Mouse (Mus musculus) adrenal gland, adult (tissue): ENCODE measurements at regions not wholly inside any gene's neighbourhood (a gene's known extent, or its start where the extent isn't known, plus 50 kb on each side); places are given as distances from the start of the nearest gene placed in this dataset.
"Not testable (repeated sequence)": the region's sequence is repeated elsewhere in the genome, so short reads cannot be mapped to it uniquely, and the experiment has no call there.

Experiments used
- DNase-seq, 2 experiments: peaks; one replicate each; pipeline ENCODE4 v3.0.0; 2022 to 2023; ENCODE audit warnings: low spot score in 1 of 2; ENCODE audit not compliant: inconsistent age in 2 of 2

DNA sequence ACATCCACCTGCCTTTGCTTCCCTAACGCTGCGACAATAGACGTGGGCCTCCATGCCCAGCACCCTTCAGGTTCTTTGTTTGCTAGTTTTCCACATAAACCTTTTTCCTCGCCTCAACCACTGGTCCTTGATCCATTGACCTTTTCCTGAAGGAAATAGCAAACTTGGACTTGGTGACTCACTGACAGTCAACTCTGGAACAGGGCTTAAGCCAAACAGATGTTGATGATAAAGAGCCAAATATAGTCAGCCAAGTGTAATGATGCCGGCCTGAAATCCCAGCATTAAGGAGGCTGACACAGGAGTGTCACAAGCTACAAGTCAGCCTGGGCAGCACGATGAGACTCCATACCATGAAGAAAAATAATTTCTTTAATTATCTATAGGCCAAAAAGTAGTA, 62.9 kb upstream of the Thoc2 start:
- DNase-seq = peak in 1 of 2 experiments; percentile 68

- no peak for DNase-seq
Measured at GRCm38 (mm10) chrX:41995750-41996149, 63.7 kb upstream of the Xiap start.

- not testable (repeated sequence) for DNase-seq
Measured at GRCm38 (mm10) chrX:42000622-42001171, 58.8 kb upstream of the Xiap start.

DNA sequence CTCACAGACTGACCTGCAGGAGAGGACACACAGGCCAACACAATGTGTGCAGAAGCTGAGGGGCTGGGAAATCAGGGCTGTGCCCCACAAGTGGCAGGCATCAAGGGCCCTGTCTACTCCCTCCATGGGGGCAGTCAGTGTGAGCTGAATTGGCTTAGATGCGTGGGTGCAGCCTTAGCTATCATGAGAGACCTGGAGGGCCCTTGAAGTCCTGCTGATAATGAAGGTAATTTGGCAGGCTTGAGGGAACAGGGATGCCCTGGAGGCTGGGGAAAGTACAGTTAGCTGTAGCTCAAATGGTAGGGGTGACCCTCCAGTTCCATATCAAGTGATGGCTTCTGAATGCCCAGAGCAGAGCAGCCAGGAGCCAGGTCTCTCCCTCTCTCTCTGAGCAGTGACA, 53.9 kb upstream of the Xiap start:
- not testable (repeated sequence) for DNase-seq

DNA sequence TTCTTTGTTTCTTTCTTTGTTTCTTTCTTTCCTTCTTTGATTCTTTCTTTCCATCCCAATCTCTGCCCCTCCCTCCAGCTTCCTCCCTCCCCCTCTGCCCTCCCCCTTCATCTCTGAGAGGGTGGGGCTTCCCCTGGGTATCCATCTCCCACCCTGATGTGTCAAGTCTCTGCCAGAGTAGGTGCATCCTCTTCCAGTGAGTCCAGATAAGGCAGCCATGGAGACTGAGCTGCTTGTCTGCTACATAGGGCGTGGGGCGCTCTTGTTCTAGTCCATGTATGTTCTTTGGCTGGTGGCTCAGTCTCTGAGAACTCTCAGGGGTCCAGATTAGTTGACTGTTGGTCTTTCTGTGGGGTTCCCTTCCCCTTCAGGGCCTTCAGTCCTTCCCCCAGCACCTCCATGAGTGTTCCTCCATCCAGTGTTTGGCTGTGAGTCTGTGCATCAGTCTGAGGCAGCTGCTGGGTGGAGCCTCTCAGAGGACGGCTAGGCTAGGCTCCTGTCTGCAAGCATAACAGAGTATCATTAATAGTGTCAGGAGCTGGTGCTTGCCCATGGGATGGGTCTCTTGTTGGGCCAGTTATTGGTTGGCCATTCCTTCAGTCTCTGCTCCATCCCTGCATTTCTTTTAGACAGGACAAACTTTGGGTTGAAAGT, 52.8 kb upstream of the Xiap start:
- DNase-seq = not testable (repeated sequence)
